Mouse (Mus musculus) forebrain, embryonic 10.5 days (tissue): ENCODE measurements around the gene Ccdc51. TPM values are rescaled to one million over a fixed set of nuclear protein-coding genes. Genes with fewer than 3 reads are reported as not detected.
A peak's percentile ranks its signal among the peaks of the same experiment; 100 is the strongest.

Experiments
- DNase-seq: peaks from one replicate; pipeline ENCODE4 v3.0.0-alpha.2; 2017; ENCODE audit warnings: low spot score; ENCODE audit errors: extremely low spot score
- H3K27ac ChIP-seq: fragments of 300-500 bp; sonication (generic); 2 replicates; pipeline ENCODE4 v1.5.1; 2016; ENCODE audit warnings: mild to moderate bottlenecking
- H3K27me3 ChIP-seq: fragments of 300-500 bp; sonication (generic); 2 replicates; pipeline ENCODE4 v1.6.1; 2016; ENCODE audit warnings: mild to moderate bottlenecking; ENCODE audit not compliant: poor library complexity, severe bottlenecking
- H3K36me3 ChIP-seq: fragments of 300-500 bp; sonication (generic); replicated peaks from 2 replicates; pipeline ENCODE4 v1.6.1; 2016; ENCODE audit warnings: mild to moderate bottlenecking, moderate library complexity
- H3K4me1 ChIP-seq: fragments of 300-500 bp; sonication (generic); 2 replicates; pipeline ENCODE4 v1.6.1; 2016
- H3K4me3 ChIP-seq: fragments of 300-500 bp; sonication (generic); 2 replicates; pipeline ENCODE4 v1.5.1; 2016; ENCODE audit warnings: mild to moderate bottlenecking, moderate library complexity
- H3K9me3 ChIP-seq: fragments of 300-500 bp; sonication (generic); 2 replicates; pipeline ENCODE4 v1.6.1; 2016; ENCODE audit warnings: mild to moderate bottlenecking, moderate library complexity
- WGBS: fragments of 180-500 bp; shearing (Covaris S2); methylation state at CpG from one replicate; pipeline ENCODE4 v1.1.7; 2016; 5-methylcytosine and 5-hydroxymethylcytosine counted together
- polyA plus RNA-seq: library from polyadenylated mRNA; unstranded; fragments of >200 nt; fragmentation: Nextera tagmentation; extraction: Ambion mirVana; gene quantifications from 2 replicates; pipeline ENCODE4 v1.2.1, GENCODE M21; 2016

The Ccdc51 gene
- polyA plus RNA-seq, 1 experiment from 2014 or later, result 14.7 TPM

DNA sequence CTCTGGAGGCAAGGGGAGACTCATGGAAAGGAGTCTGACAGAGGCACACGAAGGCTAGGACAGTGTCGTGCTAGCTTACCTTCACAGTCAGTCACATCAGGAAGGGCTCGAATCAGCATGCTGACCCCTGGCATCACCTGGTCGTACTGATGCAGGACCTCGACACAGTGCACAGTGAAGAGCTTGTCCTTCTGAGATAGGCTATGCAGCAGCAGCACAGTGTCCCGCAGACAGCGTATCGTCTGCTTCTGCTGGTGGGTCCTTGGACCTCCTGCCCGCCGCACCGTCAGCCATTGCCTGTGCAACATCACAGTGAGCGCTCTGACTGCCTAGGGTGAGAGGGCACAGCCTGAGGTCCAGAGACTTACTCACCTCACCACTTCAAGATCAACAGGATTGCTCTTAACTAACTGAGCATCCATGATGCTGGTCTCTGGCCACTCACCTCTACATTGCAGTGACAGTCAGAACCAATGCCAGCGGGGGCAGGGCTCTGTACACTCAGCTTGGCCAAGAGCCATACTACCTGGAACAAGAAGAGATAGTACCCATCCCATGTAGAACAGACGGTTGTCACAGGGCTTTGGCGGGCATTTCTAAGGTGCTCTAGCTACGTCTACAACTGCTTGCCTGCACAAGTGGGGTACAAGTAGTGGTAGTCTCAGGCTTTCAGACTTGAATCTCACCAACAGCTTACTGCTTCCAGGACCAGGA lies 22.0 kb upstream of the Ccdc51 start:
- no peaks in the 10 kb centered on the region for H3K27me3 ChIP-seq
- no peak overlapping the region for H3K4me3 ChIP-seq
- no peaks in the 10 kb centered on the region for H3K9me3 ChIP-seq
- peaks cover 89% of the 10 kb centered on the region for H3K36me3 ChIP-seq
- 89% methylated on average over 16 of the region's 16 CpGs for WGBS
- DNase-seq, result no peak
- H3K27ac ChIP-seq, result no peak overlapping the region
- H3K4me1 ChIP-seq, result peaks cover 20% of the 10 kb centered on the region

DNA sequence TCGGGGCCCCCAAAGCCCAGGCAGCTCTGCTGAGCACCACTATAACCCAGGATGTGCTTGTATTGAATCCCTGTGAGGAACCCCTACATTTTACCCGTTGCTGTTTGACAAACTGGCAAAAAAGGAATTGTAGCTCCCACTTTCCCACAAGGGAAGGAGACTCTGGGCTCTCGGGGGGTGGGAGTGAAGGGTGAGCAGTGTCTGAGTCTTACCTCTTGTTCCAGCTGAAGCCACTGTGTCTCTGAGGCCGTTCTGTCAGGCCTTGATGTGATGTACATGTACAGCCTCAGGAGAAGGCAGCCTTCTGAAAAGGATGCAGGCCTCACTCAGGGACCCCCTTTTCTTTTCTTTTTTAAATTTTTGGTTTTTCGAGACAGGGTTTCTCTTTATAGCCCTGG lies 21.4 kb upstream of the Ccdc51 start:
- 87% methylated on average over 5 of the region's 5 CpGs for WGBS
- Histone ChIP-seq H3K27ac (no peak overlapping the region), H3K4me3 (no peak overlapping the region), H3K36me3 (peaks cover 95% of the 10 kb centered on the region), H3K4me1 (peaks cover 17% of the 10 kb centered on the region), H3K27me3 (no peaks in the 10 kb centered on the region), H3K9me3 (no peaks in the 10 kb centered on the region)
- DNase-seq, result no peak

DNA sequence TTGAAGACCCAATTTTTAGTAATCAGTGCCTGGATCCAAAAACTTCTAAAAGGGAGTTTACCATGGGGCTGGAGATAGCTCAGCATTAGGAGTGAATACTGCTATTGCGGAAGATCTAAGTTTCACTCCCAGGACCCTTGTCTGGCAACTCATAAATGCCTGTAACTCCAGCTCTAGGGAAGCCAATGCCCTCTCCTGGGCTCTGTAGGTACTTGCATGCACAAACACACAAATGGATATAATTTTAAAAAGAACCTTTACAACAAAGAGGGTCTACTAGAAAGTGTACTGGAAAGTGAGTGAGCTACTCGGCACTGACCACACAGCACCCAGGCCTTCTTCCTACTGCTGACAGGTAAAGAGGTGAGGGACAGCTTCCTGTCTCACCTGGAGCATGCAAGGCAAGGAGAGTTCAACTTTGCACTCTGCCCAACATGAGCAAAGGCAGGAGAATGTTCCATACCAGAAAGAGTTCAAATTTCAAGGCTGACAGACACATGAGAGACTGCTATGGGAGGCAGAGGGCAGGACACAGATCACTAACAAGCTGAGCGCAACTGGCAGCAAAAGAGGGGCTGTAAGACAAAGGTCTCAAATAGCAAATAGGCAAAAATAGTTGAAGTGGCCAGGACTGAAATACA lies 14.1 kb upstream of the Ccdc51 start:
- 93% methylated on average over 3 of the region's 3 CpGs for WGBS
- no peak overlapping the region for H3K27ac ChIP-seq

DNA sequence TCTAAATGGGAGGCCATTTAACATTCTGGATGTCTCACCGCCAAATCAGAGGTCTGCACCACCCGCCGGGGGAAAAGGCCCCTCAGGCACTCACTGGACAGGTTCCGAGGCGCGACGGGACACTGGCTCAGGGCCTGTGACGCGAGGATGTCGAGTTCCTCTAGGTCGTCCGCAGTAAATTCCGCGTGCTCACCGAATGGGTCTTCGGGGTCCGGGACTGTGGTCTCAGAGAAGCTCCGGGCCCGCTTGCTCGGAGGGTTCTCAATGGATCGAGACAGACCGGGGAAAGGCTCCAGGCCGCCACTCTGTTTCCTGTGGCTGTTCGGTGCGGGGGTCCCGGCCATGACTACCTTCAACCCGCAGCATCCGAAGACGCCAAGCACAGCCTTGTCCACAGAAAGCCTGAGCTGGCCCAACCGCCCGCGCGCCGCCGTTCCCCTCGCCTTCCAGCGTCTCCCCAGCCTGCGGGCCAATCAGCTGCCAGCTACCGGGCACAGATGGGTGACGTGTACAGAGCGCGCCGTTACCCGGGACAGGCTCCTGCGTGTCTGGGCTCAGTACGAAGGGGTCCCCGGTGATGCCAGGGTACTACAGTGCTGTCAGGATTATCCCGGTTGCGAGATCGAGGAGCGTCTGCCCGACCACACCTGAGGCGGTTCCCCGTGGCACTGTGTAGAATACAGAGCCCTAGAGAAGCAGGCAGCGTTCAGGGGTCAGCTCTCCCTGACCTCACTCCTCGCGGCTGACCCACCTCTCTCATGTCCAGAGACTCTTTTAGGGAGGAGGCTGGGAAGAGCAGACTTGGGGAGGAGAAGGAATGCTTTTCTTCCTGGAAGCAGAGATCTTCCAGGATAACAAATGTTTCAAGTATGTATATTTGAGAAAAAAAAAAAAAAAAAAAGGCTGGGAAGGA lies 8.4 kb upstream of the Ccdc51 start, which contains the start of gene Atrip:
Atrip (minus strand) TSS at position 464 of the 913 bp plus-strand sequence.
- Histone ChIP-seq H3K4me3 (peak within 1 kb of the TSS; percentile 81), H3K36me3 (peaks cover 40% of the 10 kb centered on the region), H3K4me1 (peaks cover 24% of the 10 kb centered on the region), H3K9me3 (no peaks in the 10 kb centered on the region), H3K27ac (peak within 1 kb of the TSS; percentile 91), H3K27me3 (no peaks in the 10 kb centered on the region)
- WGBS, result under 1% methylated on average over 57 of the region's 57 CpGs
- peak; percentile 92 for DNase-seq

More for the DNA sequence above, 14.1 kb upstream of the Ccdc51 start:
- H3K27me3 ChIP-seq, result no peaks in the 10 kb centered on the region
- H3K36me3 ChIP-seq, result peaks cover 90% of the 10 kb centered on the region
- no peak for DNase-seq
- H3K9me3 ChIP-seq, result no peaks in the 10 kb centered on the region
- H3K4me1 ChIP-seq, result peaks cover 13% of the 10 kb centered on the region
- H3K4me3 ChIP-seq, result no peak overlapping the region

DNA sequence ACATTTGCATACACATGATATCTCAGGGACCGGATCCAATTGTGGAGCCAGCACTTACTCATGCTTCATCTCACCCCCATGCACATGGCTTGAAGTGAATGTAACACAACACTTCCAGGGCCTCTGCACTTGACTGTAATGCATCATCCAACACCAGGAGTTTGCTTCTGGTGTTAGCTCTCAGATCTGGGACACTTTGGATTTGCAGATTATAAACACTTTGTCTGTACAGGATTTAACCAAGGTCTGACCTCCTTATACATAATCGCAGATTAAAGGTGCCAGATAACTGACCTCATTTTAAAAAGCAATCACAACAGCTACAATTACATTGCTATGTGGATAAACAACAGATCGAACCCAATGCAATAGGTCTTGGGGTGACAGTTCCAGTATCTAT lies 1.8 kb upstream of the Ccdc51 start:
- Histone ChIP-seq H3K4me1 (peaks cover 27% of the 10 kb centered on the region), H3K9me3 (no peaks in the 10 kb centered on the region), H3K27me3 (no peaks in the 10 kb centered on the region), H3K4me3 (0 out of 2 replicates have a peak overlapping the region, but pooled peaks have one; percentile 91), H3K27ac (no peak overlapping the region), H3K36me3 (peaks cover 31% of the 10 kb centered on the region)
- no peak for DNase-seq
- WGBS, result 97% methylated on average over 3 of the region's 3 CpGs

DNA sequence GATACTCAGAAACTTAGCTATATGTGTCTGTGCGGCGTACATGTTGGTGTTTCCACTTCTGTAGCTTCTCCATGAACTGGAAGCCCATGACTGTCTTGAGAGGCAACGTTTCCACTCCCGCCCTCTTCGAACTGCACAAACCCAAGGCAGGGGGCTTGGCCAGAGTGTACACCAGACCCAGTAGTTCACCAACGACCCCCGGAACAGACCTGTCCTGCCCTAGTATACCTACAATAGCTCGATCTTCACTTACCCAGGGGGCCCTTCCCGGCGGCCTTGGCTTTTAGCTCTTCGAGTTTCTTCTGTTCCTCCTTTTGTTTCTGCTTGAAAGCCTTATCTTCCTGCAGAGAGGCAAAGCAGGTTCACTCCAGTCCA lies 557 bp upstream of the Ccdc51 start:
- 9% methylated on average over 11 of the region's 11 CpGs for whole genome bisulfite sequencing
- H3K9me3 ChIP-seq, result no peaks in the 10 kb centered on the region
- no peak for DNase-seq
- peak overlapping the region; percentile 93 for H3K27ac ChIP-seq
- H3K4me3 ChIP-seq, result peak overlapping the region; percentile 91
- H3K4me1 ChIP-seq, result peaks cover 31% of the 10 kb centered on the region
- no peaks in the 10 kb centered on the region for H3K27me3 ChIP-seq
- peaks cover 31% of the 10 kb centered on the region for H3K36me3 ChIP-seq

DNA sequence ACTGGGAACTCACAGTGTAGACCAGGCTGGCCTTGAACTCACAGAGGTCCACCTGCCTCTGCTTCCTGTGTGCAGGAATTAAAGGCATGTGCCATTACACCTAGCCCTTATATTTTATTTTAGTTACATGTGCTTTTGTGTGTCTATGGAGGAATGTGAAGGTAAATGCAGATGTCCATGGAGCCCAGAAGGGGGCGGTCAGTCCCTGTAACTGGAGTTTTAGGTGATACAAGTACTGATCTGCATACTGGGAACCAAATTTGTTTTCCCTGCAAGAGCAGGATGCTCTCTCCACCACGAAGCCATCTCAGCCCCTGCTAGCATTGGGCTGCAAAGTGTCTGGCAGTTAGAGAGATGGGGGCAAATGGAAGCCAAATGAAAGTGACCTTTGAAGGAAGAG lies 2.6 kb downstream of the Ccdc51 start:
- Histone ChIP-seq H3K9me3 (no peaks in the 10 kb centered on the region), H3K4me1 (peaks cover 52% of the 10 kb centered on the region), H3K36me3 (peaks cover 13% of the 10 kb centered on the region), H3K4me3 (no peak overlapping the region), H3K27ac (no peak overlapping the region), H3K27me3 (no peaks in the 10 kb centered on the region)
- 16% methylated on average over 2 of the region's 2 CpGs for WGBS
- no peak for DNase-seq

DNA sequence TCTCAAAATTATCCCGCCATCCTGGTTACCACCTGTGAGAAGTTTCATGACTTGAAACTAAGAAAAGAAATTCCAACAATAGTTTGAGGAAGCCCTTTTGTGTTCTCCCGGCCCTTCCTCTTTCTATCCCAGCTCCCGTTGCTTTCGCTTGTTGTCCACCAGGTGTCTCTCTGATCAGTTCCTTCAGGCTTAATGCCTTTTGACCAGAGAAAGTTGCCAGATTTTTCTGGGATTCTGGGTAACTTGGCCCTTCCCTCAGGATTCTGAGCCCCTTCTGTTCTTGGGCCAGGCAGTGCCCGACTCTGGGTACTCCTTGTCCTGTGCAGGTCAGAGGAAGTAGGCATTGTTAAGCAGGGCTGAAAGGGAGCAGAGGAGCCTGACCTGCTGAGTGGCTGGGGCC lies 5.7 kb downstream of the Ccdc51 start:
- no peak for DNase-seq
- Histone ChIP-seq H3K36me3 (peaks cover 23% of the 10 kb centered on the region), H3K27ac (peak overlapping the region; percentile 73), H3K9me3 (no peaks in the 10 kb centered on the region), H3K27me3 (0 out of 2 replicates have a peak, but pooled peaks cover 10% of the 10 kb centered on the region), H3K4me1 (peaks cover 61% of the 10 kb centered on the region), H3K4me3 (no peak overlapping the region)
- WGBS, result 15% methylated on average over 5 of the region's 5 CpGs

DNA sequence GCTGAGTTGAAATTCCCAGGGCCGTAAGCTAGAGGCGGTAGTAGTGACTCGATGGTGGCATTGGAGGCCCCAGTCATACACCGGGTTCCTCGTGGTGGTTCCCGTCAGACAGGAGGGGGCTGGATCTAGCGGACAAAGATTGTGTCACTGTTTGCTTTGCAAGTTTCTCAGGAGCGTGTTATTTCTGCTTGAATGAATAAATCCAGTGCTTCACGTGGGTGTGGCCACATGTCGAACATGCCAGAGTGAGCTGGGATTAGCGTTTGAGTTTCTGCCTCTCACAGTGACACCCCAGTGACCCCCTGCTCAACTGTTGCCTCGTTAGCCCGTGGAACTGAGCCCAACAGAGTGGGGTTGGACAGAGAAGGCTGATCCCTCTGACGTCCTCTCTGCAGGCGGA lies 8.2 kb downstream of the Ccdc51 start:
- DNase-seq, result no peak
- Histone ChIP-seq H3K36me3 (peaks cover 23% of the 10 kb centered on the region), H3K9me3 (no peaks in the 10 kb centered on the region), H3K27ac (peak overlapping the region; percentile 48), H3K27me3 (0 out of 2 replicates have a peak, but pooled peaks cover 10% of the 10 kb centered on the region), H3K4me3 (peak overlapping the region; percentile 14; the same call in 1 of the 2 replicates), H3K4me1 (peaks cover 74% of the 10 kb centered on the region)
- 34% methylated on average over 15 of the region's 15 CpGs for WGBS

DNA sequence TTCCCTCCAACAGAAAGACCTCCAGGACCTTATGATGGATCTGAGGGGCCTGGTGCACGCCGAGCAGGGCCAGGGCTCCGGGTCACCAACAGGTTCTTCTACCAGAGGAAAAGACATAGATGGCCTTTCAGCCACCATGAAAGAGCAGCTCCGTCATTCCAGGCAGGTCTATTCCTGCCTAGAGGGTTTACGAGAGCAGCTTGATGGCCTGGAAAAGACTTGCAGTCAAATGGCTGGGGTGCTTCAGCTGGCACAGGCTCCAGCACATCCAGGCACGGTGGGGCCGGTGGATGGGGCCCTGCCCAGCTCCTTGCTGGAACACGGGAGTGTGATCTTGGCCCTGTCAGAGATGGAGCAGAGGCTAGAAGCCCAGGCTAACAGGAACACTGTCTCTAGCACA lies 9.5 kb downstream of the Ccdc51 start:
- Histone ChIP-seq H3K9me3 (no peaks in the 10 kb centered on the region), H3K4me1 (peaks cover 76% of the 10 kb centered on the region), H3K4me3 (no peak overlapping the region), H3K27me3 (0 out of 2 replicates have a peak, but pooled peaks cover 10% of the 10 kb centered on the region), H3K36me3 (peaks cover 23% of the 10 kb centered on the region), H3K27ac (no peak overlapping the region)
- WGBS, result 91% methylated on average over 8 of the region's 8 CpGs
- DNase-seq, result no peak

DNA sequence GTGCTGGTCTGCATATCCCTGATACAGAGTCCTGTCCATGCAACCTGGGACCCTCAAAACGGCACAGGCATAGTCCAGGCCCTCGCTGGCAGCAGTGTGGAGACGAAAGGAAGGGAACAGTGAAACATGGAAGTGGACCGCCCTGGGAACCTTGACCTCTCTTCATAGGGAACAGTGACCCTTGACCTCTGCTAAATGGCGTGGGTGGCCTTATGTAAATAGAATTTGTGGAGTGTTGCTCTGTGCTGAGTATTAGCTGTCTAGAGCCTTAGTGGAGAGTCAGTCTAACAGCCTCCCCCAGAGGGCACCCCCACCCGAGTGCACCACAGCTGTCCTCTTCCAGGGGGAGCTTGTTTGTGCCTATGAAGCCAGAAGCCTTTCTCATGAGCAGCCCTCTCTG lies 10.5 kb downstream of the Ccdc51 start:
- WGBS, result 45% methylated on average over 6 of the region's 6 CpGs
- Histone ChIP-seq H3K27ac (no peak overlapping the region), H3K4me1 (peaks cover 77% of the 10 kb centered on the region), H3K9me3 (no peaks in the 10 kb centered on the region), H3K4me3 (no peak overlapping the region), H3K36me3 (peaks cover 25% of the 10 kb centered on the region), H3K27me3 (0 out of 2 replicates have a peak, but pooled peaks cover 10% of the 10 kb centered on the region)
- DNase-seq, result no peak

DNA sequence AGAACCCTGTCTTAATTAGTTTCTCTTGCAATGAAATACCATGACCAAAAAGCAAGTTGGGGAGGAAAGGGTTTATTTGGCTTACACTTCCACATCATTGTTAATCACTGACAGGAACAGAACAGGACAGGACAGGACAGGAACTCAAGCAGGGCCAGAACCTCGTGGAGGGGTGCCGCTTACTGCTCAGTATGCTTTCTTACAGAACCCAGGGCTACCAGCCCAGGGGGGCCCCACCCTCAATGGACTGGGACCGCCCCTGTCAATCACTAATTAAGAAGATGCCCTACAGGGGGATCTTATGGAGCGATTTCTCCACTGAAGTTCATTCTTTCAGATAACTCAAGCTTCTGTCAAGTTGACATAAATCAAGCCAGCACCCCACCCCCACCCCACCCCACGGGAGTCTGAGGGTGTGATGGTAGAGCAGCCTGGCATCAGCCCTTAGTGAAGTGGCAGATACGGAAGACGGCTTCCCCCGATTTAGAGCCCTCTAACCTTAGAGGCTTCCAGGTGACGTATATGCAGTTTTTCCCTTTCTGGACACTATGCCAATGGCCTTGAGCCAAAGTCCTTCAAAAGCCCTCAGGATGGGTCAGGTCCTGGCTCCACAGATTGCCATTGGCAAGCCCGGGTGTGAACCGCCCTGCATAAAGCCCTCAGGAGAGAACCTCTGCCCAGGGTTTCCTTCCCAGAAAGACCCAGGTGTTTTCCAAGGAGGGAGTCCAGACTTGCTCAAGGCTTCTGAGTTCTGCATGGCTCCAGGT lies 11.7 kb downstream of the Ccdc51 start:
- H3K27me3 ChIP-seq, result 0 out of 2 replicates have a peak, but pooled peaks cover 10% of the 10 kb centered on the region
- H3K4me3 ChIP-seq, result peak overlapping the region; percentile 83
- H3K9me3 ChIP-seq, result no peaks in the 10 kb centered on the region
- peaks cover 32% of the 10 kb centered on the region for H3K36me3 ChIP-seq
- peak overlapping the region; percentile 100 for H3K27ac ChIP-seq
- WGBS, result 10% methylated on average over 11 of the region's 11 CpGs
- no peak for DNase-seq
- peaks cover 80% of the 10 kb centered on the region for H3K4me1 ChIP-seq
